Mouse (Mus musculus) CH12.LX (cell line): ENCODE measurements around the gene Acox3. TPM values are rescaled to one million over a fixed set of nuclear protein-coding genes. Genes with fewer than 3 reads are reported as not detected.

ENCODE experiments used
- DNase-seq: peaks from one replicate; pipeline ENCODE4 v3.0.0-alpha.2; 2013; ENCODE audit errors: extremely low read depth
- H3K27ac ChIP-seq: 2 replicates; pipeline ENCODE4 v1.5.1; 2012; ENCODE audit warnings: low read depth, mild to moderate bottlenecking, control low read depth, moderate library complexity; ENCODE audit not compliant: insufficient read depth
- H3K27me3 ChIP-seq: replicated peaks from 2 replicates; pipeline ENCODE3; 2012; ENCODE audit warnings: inconsistent platforms
- H3K36me3 ChIP-seq, 2 experiments: replicated peaks in 1 of 2; 2 replicates each; pipeline versions ENCODE3 to v1.6.1; 2012; ENCODE audit warnings: inconsistent platforms in 1 of 2, low read length in 1 of 2, mild to moderate bottlenecking in 1 of 2, mixed read lengths in 1 of 2, moderate library complexity in 1 of 2; ENCODE audit not compliant: control insufficient read depth in 1 of 2, insufficient read depth in 1 of 2
- H3K4me1 ChIP-seq, 2 experiments: 2 replicates each; pipeline ENCODE4 v1.6.1; 2012; ENCODE audit warnings: inconsistent platforms in 1 of 2, moderate library complexity in 1 of 2; ENCODE audit not compliant: insufficient read depth in 2 of 2, control insufficient read depth in 1 of 2
- H3K4me2 ChIP-seq: 2 replicates; pipeline ENCODE4 v1.6.1; 2012; ENCODE audit warnings: low read depth, mild to moderate bottlenecking, control low read depth; ENCODE audit not compliant: poor library complexity, insufficient read depth, severe bottlenecking
- H3K4me3 ChIP-seq, 3 experiments: fragments of 150-350 bp in 1 of 3; sonication (generic) in 1 of 3; replicated peaks in 1 of 3; 2 replicates each; pipeline versions ENCODE3 to v1.5.1; 2011 to 2012; ENCODE audit warnings: low read depth in 2 of 3, low read length in 2 of 3, mild to moderate bottlenecking in 2 of 3, moderate library complexity in 2 of 3, control low read depth in 1 of 3, improper control_type of control experiment in 1 of 3, inconsistent platforms in 1 of 3, mixed read lengths in 1 of 3; ENCODE audit not compliant: poor library complexity in 1 of 3
- H3K79me2 ChIP-seq: replicated peaks from 2 replicates; pipeline ENCODE4 v1.6.1; 2012; ENCODE audit warnings: mild to moderate bottlenecking, moderate library complexity; ENCODE audit not compliant: control insufficient read depth, poor library complexity, insufficient read depth, severe bottlenecking; ENCODE audit errors: extremely low read depth
- H3K9ac ChIP-seq: 2 replicates; pipeline ENCODE4 v1.6.1; 2012; ENCODE audit warnings: low read depth, mild to moderate bottlenecking, control low read depth, moderate library complexity; ENCODE audit not compliant: insufficient read depth
- H3K9me3 ChIP-seq: replicated peaks from 2 replicates; pipeline ENCODE3; 2012; ENCODE audit warnings: low read length, inconsistent platforms, mixed read lengths
- CHD2 ChIP-seq: IDR thresholded peaks from 2 replicates; pipeline ENCODE4 v1.6.1; 2011; ENCODE audit warnings: low read length, improper control_type of control experiment
- CTCF ChIP-seq, 2 experiments: IDR thresholded peaks in 1 of 2; conservative IDR thresholded peaks in 1 of 2; 2 replicates each; pipeline ENCODE4 v1.5.1; 2011 to 2012; ENCODE audit warnings: low read depth in 2 of 2, low read length in 2 of 2, improper control_type of control experiment in 1 of 2, inconsistent platforms in 1 of 2, mild to moderate bottlenecking in 1 of 2, moderate library complexity in 1 of 2
- ETS1 ChIP-seq: conservative IDR thresholded peaks from 2 replicates; pipeline ENCODE4 v1.6.1; 2012; ENCODE audit warnings: low read depth, mild to moderate bottlenecking, inconsistent platforms, low read length, improper control_type of control experiment, moderate library complexity
- HCFC1 ChIP-seq: IDR thresholded peaks from 2 replicates; pipeline ENCODE4 v1.6.1; 2012; ENCODE audit warnings: low read depth, mild to moderate bottlenecking, inconsistent platforms, low read length, improper control_type of control experiment
- JUND ChIP-seq: conservative IDR thresholded peaks from 2 replicates; pipeline ENCODE4 v1.6.1; 2011; ENCODE audit warnings: low read depth, low read length, improper control_type of control experiment
- MAFK ChIP-seq: IDR thresholded peaks from 2 replicates; pipeline ENCODE4 v1.6.1; 2011; ENCODE audit warnings: low read length, improper control_type of control experiment; ENCODE audit not compliant: insufficient replicate concordance
- NELFE ChIP-seq: IDR thresholded peaks from 2 replicates; pipeline ENCODE4 v1.6.1; 2011; ENCODE audit warnings: low read depth, low read length, improper control_type of control experiment
- NRF1 ChIP-seq: IDR thresholded peaks from 2 replicates; pipeline ENCODE4 v1.6.1; 2014; ENCODE audit warnings: low read depth, mild to moderate bottlenecking, inconsistent platforms, low read length, improper control_type of control experiment, moderate library complexity
- RAD21 ChIP-seq: IDR thresholded peaks from 2 replicates; pipeline ENCODE4 v1.6.1; 2011; ENCODE audit warnings: low read depth, mild to moderate bottlenecking, low read length, improper control_type of control experiment, moderate library complexity
- TBP ChIP-seq: conservative IDR thresholded peaks from 2 replicates; pipeline ENCODE4 v1.6.1; 2011; ENCODE audit warnings: low read depth, low read length, improper control_type of control experiment
- TCF12 ChIP-seq: IDR thresholded peaks from 2 replicates; pipeline ENCODE4 v1.6.1; 2014; ENCODE audit warnings: low read depth, mild to moderate bottlenecking, inconsistent platforms, low read length, improper control_type of control experiment
- dilution Hi-C: fragments of 300-500 bp; cut with MboI; formaldehyde crosslinking; loops from 2 replicates; pipeline ENCODE4 v1.14.3; 2020; ENCODE audit warnings: low sequenced_read_pairs; ENCODE audit not compliant: extremely low pct_unique_long_range_greater_than_20kb, extremely low pct_ligation_motif_present
- in situ Hi-C: fragments of 300-500 bp; cut with MboI; formaldehyde crosslinking; loops from 3 replicates; pipeline ENCODE4 v1.14.3; 2019; ENCODE audit warnings: low sequenced_read_pairs, low pct_ligation_motif_present, low pct_unique_long_range_greater_than_20kb, mixed read lengths
- polyA plus RNA-seq: library from polyadenylated mRNA; unstranded; fragments of >175 nt; gene quantifications from 2 replicates; pipeline ENCODE4 v1.2.1, GENCODE M21; 2012; ENCODE audit warnings: low read depth; ENCODE audit not compliant: insufficient read length
- total RNA-seq, 2 experiments: library from RNA; depleted of rRNA; stranded (reverse); fragments of 300-350 nt in 1 of 2; fragments of >200 nt in 1 of 2; gene quantifications; 2 replicates each; pipeline ENCODE4 v1.2.3; 2012 to 2014

The Acox3 gene
- total and polyA plus RNA-seq, 3 experiments, result 11.5 to 32.3 (median 22.3) TPM

DNA sequence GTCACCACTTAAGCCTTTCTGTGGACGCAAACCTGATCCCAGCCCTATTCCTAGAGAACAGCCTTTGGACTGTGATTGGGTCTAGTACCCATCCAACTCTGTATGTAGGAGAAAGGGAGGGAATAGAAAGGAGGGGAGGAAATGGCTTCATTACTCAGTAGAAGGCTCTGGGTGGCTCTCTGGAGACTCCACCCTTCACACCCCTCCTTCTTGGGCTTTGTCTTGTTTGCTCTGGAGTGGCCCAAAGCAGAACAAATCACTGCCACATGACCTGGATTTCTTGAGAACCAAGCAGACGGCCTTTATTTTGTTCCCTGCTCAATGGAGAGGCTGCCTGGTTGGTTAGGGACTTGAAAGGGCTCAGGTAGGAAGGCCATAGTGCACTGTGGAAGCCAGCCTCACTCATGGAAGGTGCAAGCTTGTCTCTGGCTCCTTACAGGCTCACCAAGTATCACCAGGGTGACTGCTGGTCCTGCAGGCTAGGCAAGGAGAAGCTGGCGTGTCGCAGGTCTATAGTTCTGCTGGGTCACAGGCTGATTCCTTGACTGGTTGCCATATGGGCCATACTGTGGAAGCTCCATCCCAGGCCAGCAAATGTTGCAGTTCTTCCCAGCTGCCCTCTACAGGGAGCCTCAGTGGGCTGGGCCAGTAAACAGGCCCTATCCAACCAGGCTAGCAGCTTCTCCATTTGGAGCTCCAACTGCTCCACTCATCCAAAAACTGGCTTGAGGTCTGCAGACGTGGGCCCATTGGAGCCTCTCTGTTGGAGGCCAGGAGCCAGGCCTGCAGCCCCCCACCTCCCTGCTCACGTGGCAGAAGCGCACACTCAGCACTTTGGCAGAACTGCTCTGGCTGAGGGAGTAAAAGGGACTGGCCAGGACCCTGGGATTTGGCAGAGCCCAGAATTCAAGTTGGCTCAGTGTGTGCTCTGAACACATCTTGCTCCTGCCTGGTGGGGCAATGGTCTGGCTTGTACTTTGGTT, 30.7 kb upstream of the Acox3 start:
- no peaks in the 10 kb centered on the region for H3K79me2 ChIP-seq
- no peaks in the 10 kb centered on the region for H3K4me1 ChIP-seq
- TF ChIP-seq MAFK (peak; percentile 61; the same call in 1 of the 2 replicates), CHD2 (no peak)
- TF ChIP-seq, all 38 proteins: peak for 1
- no peak for DNase-seq
- Histone ChIP-seq H3K27me3 (peaks cover 6% of the 10 kb centered on the region), H3K4me3 (no peak overlapping the region), H3K4me2 (no peak overlapping the region), H3K27ac (no peak overlapping the region), H3K9ac (no peak overlapping the region), H3K36me3 (peaks cover 16 to 38% of the 10 kb centered on the region in 2 experiments), H3K9me3 (no peaks in the 10 kb centered on the region)
- in situ Hi-C loops (no loop called here), dilution Hi-C loops (no loop called here)

DNA sequence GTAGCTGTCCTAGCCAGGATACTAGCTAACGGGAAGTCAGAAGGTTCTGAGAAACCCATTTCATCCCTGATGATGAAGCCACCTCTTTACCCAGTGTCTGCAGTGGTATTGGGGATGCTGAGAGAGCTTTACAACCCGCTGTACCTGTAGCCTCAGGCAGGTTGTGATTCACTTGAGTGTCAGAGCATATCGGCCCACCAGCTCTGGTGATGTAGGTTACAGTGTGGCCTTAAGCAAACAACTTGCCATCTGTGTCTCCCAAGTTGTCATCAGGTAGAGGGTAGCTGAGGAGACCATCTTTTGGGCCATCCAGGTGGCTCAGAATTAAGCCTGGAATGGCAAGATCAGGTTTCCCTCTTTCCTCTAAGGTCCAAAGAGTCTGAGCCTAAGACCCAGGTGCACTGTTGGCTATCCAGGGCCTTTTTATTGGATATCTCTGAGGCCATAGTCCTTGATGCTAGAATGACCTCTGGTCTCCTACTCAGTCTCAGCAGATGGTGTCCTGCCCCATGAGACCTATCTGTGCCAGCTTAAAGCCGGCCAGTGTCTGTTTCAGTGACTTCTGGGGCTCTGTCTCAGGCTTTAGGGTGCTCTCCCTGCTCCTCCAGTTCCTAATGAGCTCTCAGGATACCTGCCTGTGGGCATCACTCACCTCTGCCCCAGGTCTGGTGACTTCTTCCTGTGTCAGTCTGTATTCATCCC, 29.9 kb upstream of the Acox3 start:
- H3K27ac ChIP-seq, result no peak overlapping the region
- no peaks in the 10 kb centered on the region for H3K27me3 ChIP-seq
- H3K36me3 ChIP-seq, result peaks cover 24 to 46% of the 10 kb centered on the region in 2 experiments
- H3K4me1 ChIP-seq, result no peaks in the 10 kb centered on the region
- no peaks in the 10 kb centered on the region for H3K79me2 ChIP-seq
- no peak overlapping the region for H3K9ac ChIP-seq
- DNase-seq, result no peak
- dilution Hi-C loops, result no loop called here
- H3K4me2 ChIP-seq, result no peak overlapping the region
- H3K9me3 ChIP-seq, result no peaks in the 10 kb centered on the region
- TF ChIP-seq TCF12, result no peak
- no peak for TF ChIP-seq ETS1
- TF ChIP-seq RAD21, result no peak
- TF ChIP-seq NRF1, result no peak
- TF ChIP-seq, all 38 proteins: peak for 0
- H3K4me3 ChIP-seq, result no peak overlapping the region
- in situ Hi-C loops, result no loop called here

DNA sequence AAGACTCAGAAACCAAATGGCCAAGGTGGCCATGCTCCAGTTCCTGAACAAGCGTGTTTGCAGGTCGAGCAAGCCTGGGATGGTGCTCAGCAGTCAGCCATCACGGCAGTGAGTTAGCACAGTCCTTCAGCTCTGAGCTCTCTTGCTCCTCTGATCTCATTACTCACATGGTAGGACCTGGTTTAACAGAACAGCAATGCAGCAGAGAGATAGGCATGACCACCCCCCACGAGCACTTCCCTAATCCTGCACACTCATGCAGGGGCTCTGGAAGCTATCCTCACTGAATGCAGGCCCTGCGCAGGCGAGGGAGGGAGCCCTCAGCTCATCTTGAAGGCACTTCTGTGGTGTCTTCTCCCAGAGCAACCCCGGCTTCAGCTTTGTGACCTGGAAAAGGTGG, 26.4 kb upstream of the Acox3 start:
- Histone ChIP-seq H3K27ac (no peak overlapping the region), H3K79me2 (no peaks in the 10 kb centered on the region), H3K4me2 (no peak overlapping the region), H3K4me3 (no peak overlapping the region), H3K9me3 (no peaks in the 10 kb centered on the region), H3K36me3 (peaks cover 55 to 79% of the 10 kb centered on the region in 2 experiments), H3K4me1 (no peaks in the 10 kb centered on the region), H3K9ac (no peak overlapping the region), H3K27me3 (no peaks in the 10 kb centered on the region)
- dilution Hi-C loops (no loop called here), in situ Hi-C loops (no loop called here)
- DNase-seq, result no peak
- no peak for TF ChIP-seq CTCF (conservative IDR thresholded peaks at IDR 0.05 in 1 of 2, IDR thresholded peaks at IDR 0.05 in 1 of 2; ENCODE audit: low read depth in 2 of 2, low read length in 2 of 2)
- TF ChIP-seq RAD21, result no peak
- no peak for TF ChIP-seq NELFE
- no peak for TF ChIP-seq HCFC1
- no peak for TF ChIP-seq JUND
- TF ChIP-seq TBP, result no peak
